Mouse (Mus musculus) small intestine, adult 2 months (tissue): ENCODE results near the gene Gna11. TPM values are rescaled to one million over a fixed set of nuclear protein-coding genes. Genes with fewer than 3 reads are reported as not detected.
A peak's percentile ranks its signal among the peaks of the same experiment; 100 is the strongest.

ENCODE experiments used
- H3K27ac ChIP-seq: fragments of 200-500 bp; 2 replicates; pipeline ENCODE4 v1.5.1; 2012; ENCODE audit warnings: low read depth, low read length, control low read depth, inconsistent platforms; ENCODE audit not compliant: insufficient read depth
- H3K27me3 ChIP-seq: fragments of 200-500 bp; 2 replicates; pipeline ENCODE4 v1.6.1; 2012; ENCODE audit warnings: mild to moderate bottlenecking, moderate library complexity, low read length, inconsistent platforms; ENCODE audit not compliant: control insufficient read depth, insufficient read depth
- H3K36me3 ChIP-seq: fragments of 200-500 bp; 2 replicates; pipeline ENCODE4 v1.6.1; 2012; ENCODE audit warnings: mild to moderate bottlenecking, low read length, control low read depth, inconsistent platforms; ENCODE audit not compliant: control insufficient read depth, insufficient read depth
- H3K4me1 ChIP-seq: fragments of 200-500 bp; 2 replicates; pipeline ENCODE4 v1.6.1; 2012; ENCODE audit warnings: low read length, inconsistent platforms, mixed read lengths; ENCODE audit not compliant: control insufficient read depth, insufficient read depth, insufficient read length
- H3K4me3 ChIP-seq: fragments of 200-500 bp; 2 replicates; pipeline ENCODE4 v1.5.1; 2012; ENCODE audit warnings: low read depth, mild to moderate bottlenecking, control low read depth, inconsistent platforms, low read length, moderate library complexity
- CTCF ChIP-seq: fragments of 200-500 bp; IDR thresholded peaks from 2 replicates; pipeline ENCODE4 v1.5.1; 2012; ENCODE audit warnings: low read depth, mild to moderate bottlenecking, control low read depth, inconsistent platforms, low read length, moderate library complexity, mixed read lengths; ENCODE audit not compliant: insufficient replicate concordance, insufficient read length; ENCODE audit errors: extremely low read depth
- POLR2A ChIP-seq: fragments of 200-500 bp; IDR thresholded peaks from 2 replicates; pipeline ENCODE4 v1.6.1; 2012; ENCODE audit warnings: low read depth, mild to moderate bottlenecking, control low read depth, inconsistent platforms, low read length, moderate library complexity
- WGBS: fragments of 180-500 bp; shearing (Covaris S2); methylation state at CpG from one replicate; pipeline ENCODE4 v1.1.7; 2018; 5-methylcytosine and 5-hydroxymethylcytosine counted together
- polyA plus RNA-seq: library from polyadenylated mRNA; depleted of rRNA; stranded (reverse); fragments of >200 nt; gene quantifications from 2 replicates; pipeline ENCODE4 v1.2.3, GENCODE M21; 2012; rRNA removed

Gene Gna11
- polyA plus RNA-seq: 318 and 828 TPM in 2 replicates

DNA sequence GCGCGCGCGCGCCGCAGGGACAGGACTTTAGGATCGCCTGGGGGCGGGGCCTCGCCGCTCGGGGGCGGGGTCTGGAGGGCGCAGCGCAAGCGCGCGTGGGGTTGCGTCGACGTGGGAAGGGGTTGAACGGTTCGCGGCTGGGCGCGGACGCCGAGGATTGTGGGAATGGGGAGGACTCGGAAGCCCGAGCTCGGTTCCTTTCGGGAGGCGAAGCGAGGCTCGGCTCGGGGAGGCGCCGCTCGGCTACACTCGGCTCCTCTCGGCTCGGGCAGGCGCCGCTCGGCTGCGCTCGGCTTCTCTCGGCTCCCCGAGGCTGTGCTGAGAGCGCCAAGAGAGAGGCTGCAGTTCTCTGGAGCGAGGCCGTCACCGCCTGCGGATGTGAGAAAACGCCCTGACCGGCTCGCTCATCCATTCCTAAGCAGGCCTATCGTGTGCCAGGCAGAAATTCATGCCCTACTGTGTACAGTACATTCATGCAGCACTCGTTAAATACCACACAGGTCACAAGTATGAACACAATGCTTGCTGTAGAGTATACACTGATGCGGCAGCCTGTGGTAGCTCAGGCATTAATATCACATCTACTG lies at the start of gene Gna11:
Gna11 (minus strand) TSS at position 30 of the 587 bp plus-strand sequence.
- Histone ChIP-seq H3K27me3 (no peaks in the 10 kb centered on the region), H3K4me3 (peak within 1 kb of the TSS; percentile 84), H3K4me1 (peaks cover 35% of the 10 kb centered on the region), H3K36me3 (peaks cover 19% of the 10 kb centered on the region), H3K27ac (peak within 1 kb of the TSS; percentile 98)
- WGBS: under 1% methylated on average over 59 of the region's 59 CpGs
- TF ChIP-seq POLR2A (no peak; the same call in 1 of the 2 replicates), CTCF (no peak)

GRCm38 (mm10) chr10:81593935-81594334 lies 48.9 kb upstream of the Gna11 start:
- no peak overlapping the region for H3K27ac ChIP-seq

DNA sequence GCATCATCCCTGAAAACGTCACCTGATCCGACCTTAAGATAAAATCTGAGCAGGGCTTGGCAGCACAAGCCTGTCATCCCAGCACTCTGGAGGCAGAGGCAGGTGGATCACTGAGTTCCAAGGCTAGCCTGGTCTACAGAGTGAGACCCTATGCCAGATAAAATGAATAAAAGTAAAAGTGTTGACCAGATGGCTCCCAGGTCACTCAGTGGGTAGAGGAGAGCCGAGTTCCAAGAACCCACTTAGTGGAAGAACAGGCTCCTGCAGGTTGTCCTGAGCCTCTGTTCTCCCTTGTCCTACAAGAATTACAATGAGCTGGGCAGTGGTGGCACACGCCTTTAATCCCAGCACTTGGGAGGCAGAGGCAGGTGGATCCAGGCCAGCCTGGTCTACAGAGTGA lies 48.2 kb upstream of the Gna11 start:
- Histone ChIP-seq H3K36me3 (no peaks in the 10 kb centered on the region), H3K4me1 (peaks cover 8% of the 10 kb centered on the region; the same call in 1 of the 2 replicates), H3K27ac (no peak overlapping the region), H3K27me3 (no peaks in the 10 kb centered on the region), H3K4me3 (no peak overlapping the region)
- TF ChIP-seq CTCF (no peak), POLR2A (no peak)
- 65% methylated on average over 4 of the region's 4 CpGs for WGBS

More at GRCm38 (mm10) chr10:81593935-81594334, 48.9 kb upstream of the Gna11 start:
- Histone ChIP-seq H3K4me1 (peaks cover 8% of the 10 kb centered on the region), H3K27me3 (no peaks in the 10 kb centered on the region), H3K36me3 (no peaks in the 10 kb centered on the region), H3K4me3 (no peak overlapping the region)
- WGBS: 67% methylated on average over 18 of the region's 18 CpGs
- TF ChIP-seq CTCF (no peak), POLR2A (no peak)

- Histone ChIP-seq H3K4me3 (no peak overlapping the region), H3K27me3 (no peaks in the 10 kb centered on the region), H3K27ac (no peak overlapping the region), H3K36me3 (no peaks in the 10 kb centered on the region), H3K4me1 (peaks cover 8% of the 10 kb centered on the region; the same call in 1 of the 2 replicates)
- WGBS: 75% methylated on average over 7 of the region's 7 CpGs
- TF ChIP-seq CTCF (no peak), POLR2A (no peak)
Measured at GRCm38 (mm10) chr10:81592631-81593030, 47.6 kb upstream of the Gna11 start.

DNA sequence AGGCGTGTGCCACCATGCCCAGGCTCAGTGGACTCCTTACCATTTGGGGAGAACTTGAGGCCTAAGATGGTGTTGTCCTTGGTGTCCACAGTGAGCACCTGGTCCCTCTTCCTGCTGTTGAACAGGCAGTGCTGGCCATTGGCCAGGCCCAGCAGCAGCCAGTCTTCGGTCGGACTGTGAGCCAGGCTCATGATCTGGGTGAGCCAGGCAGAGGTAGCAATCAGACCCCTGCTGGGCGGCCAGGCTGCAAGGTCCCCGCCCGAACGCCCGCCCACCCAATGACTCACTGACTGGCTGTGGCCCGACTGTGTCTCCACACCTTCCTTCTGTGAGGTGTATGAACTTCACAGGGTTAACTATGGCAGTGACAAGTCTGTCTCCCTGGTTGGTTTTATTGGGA lies 46.9 kb upstream of the Gna11 start:
- Histone ChIP-seq H3K36me3 (no peaks in the 10 kb centered on the region), H3K4me1 (peaks cover 4% of the 10 kb centered on the region; the same call in 1 of the 2 replicates), H3K4me3 (no peak overlapping the region), H3K27me3 (no peaks in the 10 kb centered on the region), H3K27ac (no peak overlapping the region)
- 39% methylated on average over 9 of the region's 9 CpGs for WGBS
- TF ChIP-seq POLR2A: no peak
- no peak for TF ChIP-seq CTCF

- H3K4me3 ChIP-seq: no peak overlapping the region
- WGBS: 82% methylated on average over 7 of the region's 7 CpGs
- no peak for TF ChIP-seq CTCF
- TF ChIP-seq POLR2A: no peak
- H3K27me3 ChIP-seq: no peaks in the 10 kb centered on the region
- no peaks in the 10 kb centered on the region for H3K4me1 ChIP-seq
- H3K36me3 ChIP-seq: no peaks in the 10 kb centered on the region
- H3K27ac ChIP-seq: no peak overlapping the region
Measured at GRCm38 (mm10) chr10:81588739-81589138, 43.7 kb upstream of the Gna11 start.

DNA sequence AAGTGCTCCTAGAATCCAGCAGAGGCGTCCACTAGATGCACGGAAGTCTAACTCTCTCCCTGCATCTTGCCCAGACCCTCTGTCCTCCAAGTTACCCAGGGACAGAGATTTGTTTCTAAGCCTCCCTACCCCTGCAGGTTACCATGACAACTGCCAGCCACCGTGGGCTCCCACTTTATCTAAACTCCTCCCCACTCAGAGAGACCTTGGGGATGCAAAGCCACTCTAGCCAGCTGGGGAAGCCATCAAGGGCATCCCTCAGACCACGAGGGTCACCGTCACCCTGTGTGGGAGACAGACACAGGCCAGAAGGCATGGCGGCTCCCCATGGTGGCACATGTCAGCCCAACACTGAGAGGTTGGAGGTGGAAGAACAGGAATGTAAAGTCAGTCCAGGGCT lies 38.4 kb upstream of the Gna11 start:
- WGBS: 74% methylated on average over 6 of the region's 6 CpGs
- TF ChIP-seq CTCF: no peak
- no peak for TF ChIP-seq POLR2A
- H3K27me3 ChIP-seq: no peaks in the 10 kb centered on the region
- peaks cover 1% of the 10 kb centered on the region; the same call in 1 of the 2 replicates for H3K4me1 ChIP-seq
- no peaks in the 10 kb centered on the region for H3K36me3 ChIP-seq
- H3K4me3 ChIP-seq: no peak overlapping the region
- H3K27ac ChIP-seq: no peak overlapping the region
